Mouse (Mus musculus) ES-E14 (cell line): ENCODE data around the gene Hist1h3f. TPM values are rescaled to one million over a fixed set of nuclear protein-coding genes. Genes with fewer than 3 reads are reported as not detected.
A peak's percentile ranks its signal among the peaks of the same experiment; 100 is the strongest.
"Not testable (repeated sequence)": the region's sequence is repeated elsewhere in the genome, so short reads cannot be mapped to it uniquely, and the experiment has no call there.

ENCODE experiments used
- DNase-seq: peaks from one replicate; pipeline ENCODE4 v3.0.0-alpha.2; 2013; ENCODE audit warnings: low read depth, low spot score
- H3K27ac ChIP-seq: 2 replicates; pipeline ENCODE4 v1.5.1; 2012; ENCODE audit warnings: low read depth, mild to moderate bottlenecking, low read length, moderate library complexity, mixed read lengths; ENCODE audit not compliant: poor library complexity, insufficient read depth, severe bottlenecking
- H3K36me3 ChIP-seq: 2 replicates; pipeline ENCODE4 v1.6.1; 2012; ENCODE audit warnings: mild to moderate bottlenecking, low read length, moderate library complexity, mixed read lengths; ENCODE audit not compliant: control insufficient read depth, poor library complexity, insufficient read depth, severe bottlenecking
- H3K4me1 ChIP-seq, 2 experiments: fragments of 150-350 bp in 1 of 2; sonication (generic) in 1 of 2; 2 replicates each; pipeline ENCODE4 v1.6.1; 2012; ENCODE audit warnings: low read length in 2 of 2, mild to moderate bottlenecking in 1 of 2, mixed read lengths in 1 of 2; ENCODE audit not compliant: control insufficient read depth in 2 of 2, insufficient read depth in 2 of 2, poor library complexity in 1 of 2
- H3K4me3 ChIP-seq, 2 experiments: fragments of 150-350 bp in 1 of 2; sonication (generic) in 1 of 2; 2 replicates each; pipeline ENCODE4 v1.5.1; 2012; ENCODE audit warnings: low read length in 2 of 2, low read depth in 1 of 2, mild to moderate bottlenecking in 1 of 2, mixed read lengths in 1 of 2; ENCODE audit not compliant: insufficient read depth in 1 of 2, poor library complexity in 1 of 2, severe bottlenecking in 1 of 2
- H3K9ac ChIP-seq: 2 replicates; pipeline ENCODE4 v1.6.1; 2012; ENCODE audit warnings: low read depth, mild to moderate bottlenecking, low read length, mixed read lengths; ENCODE audit not compliant: poor library complexity, insufficient read depth, severe bottlenecking
- H3K9me3 ChIP-seq: fragments of 150-350 bp; sonication (generic); 2 replicates; pipeline ENCODE4 v1.6.1; 2012; ENCODE audit warnings: low read depth, mild to moderate bottlenecking, low read length; ENCODE audit not compliant: control insufficient read depth, insufficient read depth
- CHD2 ChIP-seq: IDR thresholded peaks from 2 replicates; pipeline ENCODE4 v1.6.1; 2014; ENCODE audit warnings: mild to moderate bottlenecking, low read depth, low read length, inconsistent platforms
- HCFC1 ChIP-seq: IDR thresholded peaks from 2 replicates; pipeline ENCODE4 v1.6.1; 2012; ENCODE audit warnings: low read length, inconsistent platforms, borderline replicate concordance; ENCODE audit not compliant: insufficient read depth
- MAFK ChIP-seq: IDR thresholded peaks from 2 replicates; pipeline ENCODE4 v1.6.1; 2014; ENCODE audit warnings: mild to moderate bottlenecking, low read depth, low read length, inconsistent platforms; ENCODE audit not compliant: insufficient read depth
- ZC3H11A ChIP-seq: IDR thresholded peaks from 2 replicates; pipeline ENCODE4 v1.6.1; 2012; ENCODE audit warnings: low read depth, mild to moderate bottlenecking, inconsistent platforms, low read length, borderline replicate concordance
- ZNF384 ChIP-seq: IDR thresholded peaks from 2 replicates; pipeline ENCODE4 v1.6.1; 2012; ENCODE audit warnings: low read depth, low read length, inconsistent platforms
- in situ Hi-C, 2 experiments: fragments of 600-800 bp; cut with MboI; formaldehyde crosslinking; loops; one replicate each; pipeline ENCODE4 v1.15.1; 2025; ENCODE audit warnings: low sequenced_read_pairs in 2 of 2, inconsistent platforms in 1 of 2; ENCODE audit not compliant: unreplicated experiment in 2 of 2
- total RNA-seq: library from RNA; depleted of rRNA; stranded (reverse); fragments of 300-350 nt; gene quantifications from 2 replicates; pipeline ENCODE4 v1.2.3, GENCODE M21; 2012

Hist1h3f gene
- total RNA-seq, 1 experiment = 289 TPM

DNA sequence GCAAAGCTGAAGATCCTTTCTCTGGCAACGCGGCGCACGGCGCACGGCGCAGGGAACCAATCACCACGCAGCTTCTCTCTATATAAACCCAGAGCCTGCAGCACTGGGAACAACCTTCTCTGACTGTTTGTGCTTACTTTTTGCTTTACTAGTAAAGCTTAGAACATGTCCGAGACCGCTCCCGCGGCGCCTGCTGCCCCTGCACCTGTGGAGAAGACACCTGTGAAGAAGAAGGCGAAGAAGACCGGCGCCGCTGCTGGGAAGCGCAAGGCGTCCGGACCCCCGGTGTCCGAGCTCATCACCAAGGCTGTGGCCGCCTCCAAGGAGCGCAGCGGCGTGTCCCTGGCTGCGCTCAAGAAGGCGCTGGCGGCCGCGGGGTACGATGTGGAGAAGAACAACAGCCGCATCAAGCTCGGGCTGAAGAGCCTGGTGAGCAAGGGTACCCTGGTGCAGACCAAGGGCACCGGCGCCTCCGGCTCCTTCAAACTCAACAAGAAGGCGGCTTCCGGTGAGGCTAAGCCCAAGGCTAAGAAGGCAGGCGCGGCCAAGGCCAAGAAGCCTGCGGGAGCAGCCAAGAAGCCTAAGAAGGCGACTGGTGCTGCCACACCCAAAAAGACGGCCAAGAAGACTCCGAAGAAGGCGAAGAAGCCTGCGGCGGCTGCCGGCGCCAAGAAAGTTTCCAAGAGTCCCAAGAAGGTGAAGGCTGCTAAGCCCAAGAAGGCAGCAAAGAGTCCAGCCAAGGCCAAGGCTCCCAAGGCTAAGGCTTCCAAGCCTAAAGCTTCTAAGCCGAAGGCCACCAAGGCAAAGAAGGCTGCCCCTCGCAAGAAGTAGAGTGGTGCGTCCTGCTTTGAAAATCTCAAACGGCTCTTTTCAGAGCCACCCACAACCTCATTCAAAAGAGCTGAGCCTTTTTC, 11.3 kb downstream of the Hist1h3f start:
- TF ChIP-seq ZC3H11A = no peak
- TF ChIP-seq MAFK = no peak
- no peak for TF ChIP-seq CHD2
- TF ChIP-seq ZNF384 = no peak
- no peak; the same call in 1 of the 2 replicates for TF ChIP-seq HCFC1
- DNase-seq = no peak
- peak overlapping the region; percentile 52 to 54 for H3K4me3 ChIP-seq
- H3K4me1 ChIP-seq = 0 out of 4 replicates have a peak, but pooled peaks cover 0 to 2% of the 10 kb centered on the region in 2 experiments
- in situ Hi-C loops = loop anchor here (10.0 to 25.0 kb wide), 3 partner anchors 190 to 1818 kb away; partner anchors contain the start of genes Hist1h4j (in 2 of the 2), Hist1h2ag (in 1 of the 2), Hist1h2ah (in 1 of the 2) and Hist1h2bb (in 1 of the 2)
- no peaks in the 10 kb centered on the region for H3K36me3 ChIP-seq
- no peaks in the 10 kb centered on the region for H3K9me3 ChIP-seq
- peak overlapping the region; percentile 90 for H3K27ac ChIP-seq
- H3K9ac ChIP-seq = peak overlapping the region; percentile 74

DNA sequence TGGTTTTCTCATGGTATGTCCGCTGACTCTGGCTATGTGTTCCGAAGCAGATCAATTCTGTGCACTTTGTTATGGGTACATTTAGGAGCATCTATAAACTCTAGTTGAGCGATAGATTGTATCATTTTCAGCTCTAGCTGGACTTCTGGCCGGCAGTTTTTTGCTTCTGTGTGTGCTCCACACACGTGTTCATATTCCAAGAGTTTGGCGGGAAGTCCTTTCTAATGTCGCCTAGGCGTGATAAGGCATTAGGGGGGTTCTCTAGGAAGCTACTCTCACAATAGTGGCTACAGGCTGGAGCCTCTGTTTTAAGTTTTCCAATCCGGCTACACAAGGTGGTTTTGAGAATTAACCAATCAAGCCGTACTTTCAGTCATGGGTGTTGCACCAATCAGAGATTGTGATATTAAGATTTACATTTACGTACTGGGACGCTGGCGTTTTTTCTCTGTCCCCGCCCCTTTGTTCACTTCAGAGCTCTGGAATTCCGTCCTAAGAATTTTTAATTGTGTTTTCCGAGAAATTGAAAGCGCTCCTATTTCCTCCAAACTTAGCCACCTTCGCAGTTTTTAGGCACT, 12.1 kb downstream of the Hist1h3f start:
- Histone ChIP-seq H3K4me1 (0 out of 4 replicates have a peak, but pooled peaks cover 0 to 2% of the 10 kb centered on the region in 2 experiments), H3K9ac (peak overlapping the region; percentile 74), H3K27ac (peak overlapping the region; percentile 90), H3K36me3 (no peaks in the 10 kb centered on the region), H3K4me3 (peak overlapping the region; percentile 52 to 56), H3K9me3 (no peaks in the 10 kb centered on the region)
- DNase-seq = peak; percentile 81
- TF ChIP-seq HCFC1 (no peak), MAFK (no peak), CHD2 (peak; percentile 82), ZC3H11A (no peak), ZNF384 (peak; percentile 65; the same call in 1 of the 2 replicates)
- in situ Hi-C loops = loop anchor here (10.0 to 25.0 kb wide), 3 partner anchors 189 to 1819 kb away; partner anchors contain the start of genes Hist1h4j (in 2 of the 2), Hist1h2ag (in 1 of the 2), Hist1h2ah (in 1 of the 2) and Hist1h2bb (in 1 of the 2)

DNA sequence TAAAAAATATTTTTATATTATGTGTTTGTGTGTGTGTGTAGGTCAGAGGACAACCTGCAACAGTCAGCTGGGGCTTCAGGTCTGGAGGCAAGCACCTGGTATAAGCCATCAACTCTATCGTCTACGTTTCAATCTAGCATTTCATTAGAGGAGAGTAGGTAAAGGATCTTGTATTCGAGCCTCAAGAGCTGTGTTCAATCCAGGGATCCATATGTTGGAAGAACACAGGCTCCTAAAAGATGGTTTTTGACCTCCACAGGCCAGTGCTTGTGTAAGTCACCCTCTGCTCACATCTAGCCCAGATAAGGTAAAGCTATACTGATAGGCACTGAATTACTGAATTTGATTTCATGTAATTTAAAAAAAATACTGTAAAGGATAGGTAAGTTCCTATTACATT, 13.1 kb downstream of the Hist1h3f start:
- Histone ChIP-seq H3K27ac (peak overlapping the region; percentile 62; the same call in 1 of the 2 replicates), H3K9ac (peak overlapping the region; percentile 43; the same call in 1 of the 2 replicates), H3K4me3 (no peak overlapping the region), H3K4me1 (0 out of 4 replicates have a peak, but pooled peaks cover 0 to 2% of the 10 kb centered on the region in 2 experiments), H3K36me3 (no peaks in the 10 kb centered on the region), H3K9me3 (no peaks in the 10 kb centered on the region)
- in situ Hi-C loops = loop anchor here (10.0 to 25.0 kb wide), 3 partner anchors 188 to 1820 kb away; partner anchors contain the start of genes Hist1h4j (in 2 of the 2), Hist1h2ag (in 1 of the 2), Hist1h2ah (in 1 of the 2) and Hist1h2bb (in 1 of the 2)
- TF ChIP-seq MAFK (no peak), ZNF384 (no peak), CHD2 (no peak), HCFC1 (no peak)
- DNase-seq = no peak

DNA sequence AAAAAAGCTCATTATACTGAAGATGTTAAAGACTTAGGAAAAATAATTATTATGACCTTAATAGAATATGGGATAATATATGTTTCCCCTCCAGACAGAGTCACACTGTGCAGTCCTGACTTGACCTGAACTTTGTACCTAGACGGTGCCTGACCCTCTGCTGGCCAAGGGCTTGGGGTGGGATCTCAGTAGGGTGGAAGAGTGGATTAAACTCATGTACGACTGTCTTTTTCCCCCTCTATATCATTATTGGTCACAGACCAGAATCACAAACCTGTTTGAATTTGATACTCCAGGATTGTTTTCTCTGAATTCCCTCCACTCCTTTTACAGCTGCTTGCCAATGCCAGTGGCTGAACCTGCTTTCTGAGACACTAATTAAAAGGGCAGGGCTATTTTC, 16.8 kb downstream of the Hist1h3f start:
- H3K36me3 ChIP-seq, H3K4me3 ChIP-seq, H3K4me1 ChIP-seq, DNase-seq, H3K9me3 ChIP-seq: not testable (repeated sequence)
- in situ Hi-C loops = loop anchor here (25.0 kb wide), 2 partner anchors 1523 to 1823 kb away; partner anchors contain the start of genes Hist1h4j (in 2 of the 2), Hist1h2ag (in 1 of the 2), Hist1h2ah (in 1 of the 2) and Hist1h2bj (in 1 of the 2)
- Histone ChIP-seq H3K27ac (peak overlapping the region; percentile 69; the same call in 1 of the 2 replicates), H3K9ac (peak overlapping the region; percentile 48; the same call in 1 of the 2 replicates)

DNA sequence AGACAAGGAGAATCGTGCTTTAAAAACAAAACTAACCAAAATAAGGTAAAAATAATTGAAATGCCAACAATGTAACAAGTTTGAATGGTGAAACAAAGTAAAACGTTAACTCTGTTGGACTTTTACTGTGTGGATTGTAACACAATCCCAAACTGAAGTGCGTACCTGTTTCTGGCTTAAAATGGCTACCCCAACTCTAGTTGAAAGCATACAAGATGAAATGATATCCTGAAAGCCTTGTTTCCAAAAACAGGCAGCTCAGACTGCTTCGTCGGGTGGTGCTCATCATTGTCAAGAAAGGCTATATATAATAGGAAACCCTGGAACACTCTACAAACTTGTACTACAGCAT, 17.7 kb downstream of the Hist1h3f start:
- DNase-seq, H3K36me3 ChIP-seq, H3K4me1 ChIP-seq, H3K9me3 ChIP-seq: not testable (repeated sequence)
- Histone ChIP-seq H3K4me3 (peak overlapping the region; percentile 55 to 65), H3K27ac (peak overlapping the region; percentile 86; the same call in 1 of the 2 replicates), H3K9ac (0 out of 2 replicates have a peak overlapping the region, but pooled peaks have one; percentile 74)
- in situ Hi-C loops = loop anchor here (25.0 kb wide), 2 partner anchors 1524 to 1824 kb away; partner anchors contain the start of genes Hist1h4j (in 2 of the 2), Hist1h2ag (in 1 of the 2), Hist1h2ah (in 1 of the 2) and Hist1h2bj (in 1 of the 2)
